Comparison of ENCODE assay signal across 20 mouse cellular contexts in genomic region chr17:24236921-24237320, GRCm38 (mm10). TPM values are rescaled to one million over a fixed set of nuclear protein-coding genes. Genes with fewer than 3 reads are reported as not detected.
A peak's percentile ranks its signal among the peaks of the same experiment; 100 is the strongest.
DNase-seq lines count a peak whose midpoint lies in the region; ATAC-seq lines count a peak whose summit lies in the region.
"Had no signal": no experiment of that assay in that cellular context is flagged by ENCODE, and none has a peak within 500 bp of the region (broad histone marks: within the 10 kb centered on the region; RNA-seq: fewer than 3 reads in every experiment).

No protein-coding gene starts in this region.

- WGBS in heart, embryonic 11.5 days (ENCODE audit: insufficient replicate concordance) = 94% methylated on average over 7 of the region's 7 CpGs

- no peaks in the 10 kb centered on the region for H3K9me3 ChIP-seq in heart, embryonic 11.5 days (replicated peaks; ENCODE audit: control insufficient read depth, low read length)
- H3K9me3 ChIP-seq: embryonic facial prominence, embryonic 10.5 days; kidney, embryonic 15.5 days; neural tube, embryonic 12.5 days had no signal

- no peak for ATAC-seq in heart, embryonic 11.5 days (replicated peaks; ENCODE audit: insufficient number of reproducible peaks, low FRiP score, low TSS enrichment)
- ATAC-seq in erythroid progenitor cell, adult 5-6 weeks (replicated peaks; ENCODE audit: low FRiP score, poor library complexity, severe bottlenecking) = no peak
- ATAC-seq: forebrain, postnatal 0 days; inflammation-experienced regulatory T-cells, adult 6 months; lung, postnatal 0 days had no signal

- H3K36me3 ChIP-seq in heart, embryonic 11.5 days (ENCODE audit: control insufficient read depth, insufficient read depth, low read length) = peaks cover 66% of the 10 kb centered on the region

- H3K27me3 ChIP-seq in heart, embryonic 11.5 days (ENCODE audit: control insufficient read depth, insufficient read depth, low read length) = no peaks in the 10 kb centered on the region
- H3K27me3 ChIP-seq: CH12.LX; kidney, embryonic 15.5 days; neural tube, embryonic 12.5 days had no signal

- no peaks in the 10 kb centered on the region for H3K4me1 ChIP-seq in heart, embryonic 11.5 days (ENCODE audit: control insufficient read depth, insufficient read depth, low read length)
- H3K4me1 ChIP-seq: embryonic facial prominence, embryonic 10.5 days; kidney, embryonic 15.5 days; neural tube, embryonic 12.5 days had no signal

- DNase-seq in heart, adult 11 months = peak; percentile 94
- peak; percentile 66 for DNase-seq in urinary bladder, postnatal 14 days (ENCODE audit: low spot score)
- no peak for DNase-seq in urinary bladder, postnatal 10 days (ENCODE audit: low spot score)
- DNase-seq in gonadal fat pad, adult 2 months (ENCODE audit: low read depth) = peak; percentile 42
- DNase-seq in right cerebral cortex, postnatal 25 days = no peak
- DNase-seq in kidney, adult 8-10 months = no peak
- DNase-seq: adrenal gland, postnatal 36 days; forebrain, postnatal 0 days; gastrocnemius, postnatal 25 days; liver; right cerebral cortex, postnatal 14 days had no signal

- no peak overlapping the region for H3K27ac ChIP-seq in heart, embryonic 11.5 days (ENCODE audit: low read depth, low read length)
- H3K27ac ChIP-seq: embryonic facial prominence, embryonic 10.5 days; kidney, embryonic 15.5 days; neural tube, embryonic 12.5 days had no signal

- H3K9ac ChIP-seq in heart, embryonic 11.5 days (ENCODE audit: low read depth, low read length) = no peak overlapping the region
- H3K9ac ChIP-seq: forebrain, postnatal 0 days; kidney, embryonic 15.5 days; neural tube, embryonic 12.5 days had no signal

- no peak overlapping the region for H3K4me3 ChIP-seq in heart, embryonic 11.5 days (ENCODE audit: low read depth, low read length)
- H3K4me3 ChIP-seq: embryonic facial prominence, embryonic 10.5 days; erythroblast, embryonic 14.5 days; kidney, embryonic 15.5 days; neural tube, embryonic 12.5 days had no signal

- H3K4me2 ChIP-seq in heart, embryonic 11.5 days = no peak overlapping the region
- H3K4me2 ChIP-seq: kidney, embryonic 15.5 days; neural tube, embryonic 12.5 days had no signal

RNA-seq across cellular contexts. Expression of gene Ccnf, which starts 14.4 kb away (rescaled TPM):
- polyA plus RNA-seq in heart, embryonic 11.5 days (2014; fragmentation: Nextera tagmentation; extraction: Ambion mirVana) = 47.4 and 55.2 TPM in 2 replicates
- polyA plus RNA-seq in gonadal fat pad, adult 2 months (2012; rRNA removed) = 2.4 and 2.5 TPM in 2 replicates
- total RNA-seq in erythroid progenitor cell, adult 5-6 weeks (2015; ENCODE audit: low replicate concordance) = 217 and 252 TPM in 2 replicates
- 391 and 426 TPM in 2 replicates for total RNA-seq in erythroid progenitor cell, adult 5-6 weeks (2017; ENCODE audit: low replicate concordance)

RNA-seq across cellular contexts. Expression of gene Tedc2, which starts 16.3 kb away (rescaled TPM):
- polyA plus RNA-seq in heart, embryonic 11.5 days (2014; fragmentation: Nextera tagmentation; extraction: Ambion mirVana) = 7.0 and 7.6 TPM in 2 replicates
- polyA plus RNA-seq in gonadal fat pad, adult 2 months (2012; rRNA removed) = 7.1 and 8.9 TPM in 2 replicates
- total RNA-seq in erythroid progenitor cell, adult 5-6 weeks (2015; ENCODE audit: low replicate concordance) = 13.8 and 19.8 TPM in 2 replicates
- total RNA-seq in erythroid progenitor cell, adult 5-6 weeks (2017; ENCODE audit: low replicate concordance) = 16.2 and 17.2 TPM in 2 replicates

RNA-seq across cellular contexts. Expression of gene Ntn3, which starts 27.6 kb away (rescaled TPM):
- polyA plus RNA-seq in heart, embryonic 11.5 days (2014; fragmentation: Nextera tagmentation; extraction: Ambion mirVana) = 2.0 TPM in 2 replicates
- 1.4 and 1.5 TPM in 2 replicates for polyA plus RNA-seq in gonadal fat pad, adult 2 months (2012; rRNA removed)
- not detected in 2 replicates for total RNA-seq in erythroid progenitor cell, adult 5-6 weeks (2015; ENCODE audit: low replicate concordance)
- total RNA-seq in erythroid progenitor cell, adult 5-6 weeks (2017; ENCODE audit: low replicate concordance) = not detected in 2 replicates
- polyA plus RNA-seq: inflammation-experienced regulatory T-cells, adult 6 months had no signal

RNA-seq across cellular contexts. Expression of gene Tbc1d24, which starts 31.6 kb away (rescaled TPM):
- polyA plus RNA-seq in heart, embryonic 11.5 days (2014; fragmentation: Nextera tagmentation; extraction: Ambion mirVana) = 4.0 and 5.2 TPM in 2 replicates
- 12.8 and 13.1 TPM in 2 replicates for polyA plus RNA-seq in gonadal fat pad, adult 2 months (2012; rRNA removed)
- total RNA-seq in erythroid progenitor cell, adult 5-6 weeks (2015; ENCODE audit: low replicate concordance) = 3.4 and 5.8 TPM in 2 replicates
- 2.6 and 2.7 TPM in 2 replicates for total RNA-seq in erythroid progenitor cell, adult 5-6 weeks (2017; ENCODE audit: low replicate concordance)

Comparison
In these comparisons a context has a peak if more than half of its experiments do, and no peak if none do; other contexts are left out.
1. DNase-seq: peak in heart, adult 11 months (single experiment), urinary bladder, postnatal 14 days (single experiment) and gonadal fat pad, adult 2 months (single experiment); none in urinary bladder, postnatal 10 days (single experiment), right cerebral cortex, postnatal 25 days (single experiment) and kidney, adult 8-10 months (0 of 2).
2. RNA of gene Ccnf, which starts 14.4 kb away (polyA plus RNA-seq): 47.4 to 55.2 TPM in heart, embryonic 11.5 days; 2.4 to 2.5 TPM in gonadal fat pad, adult 2 months; every median in the first group is over 10 times any median in the second.